Mouse (Mus musculus): ENCODE results near the gene Soat2.

- TF ChIP-seq CTCF (IDR thresholded peaks at IDR 0.05; ENCODE audit: borderline replicate concordance, extremely low read depth, insufficient read depth, insufficient read length) (no peak), POLR2A (IDR thresholded peaks at IDR 0.05; ENCODE audit: borderline replicate concordance, extremely low read depth, insufficient read depth, insufficient read length, poor library complexity, severe bottlenecking) (no peak)
Observed at GRCm38 (mm10) chr15:102209114-102209513, 58.8 kb downstream of the Soat2 start.

Data from brain, embryonic 14.5 days (tissue).